Mouse (Mus musculus): ENCODE data around the gene Rbm20.

The Rbm20 gene

DNA sequence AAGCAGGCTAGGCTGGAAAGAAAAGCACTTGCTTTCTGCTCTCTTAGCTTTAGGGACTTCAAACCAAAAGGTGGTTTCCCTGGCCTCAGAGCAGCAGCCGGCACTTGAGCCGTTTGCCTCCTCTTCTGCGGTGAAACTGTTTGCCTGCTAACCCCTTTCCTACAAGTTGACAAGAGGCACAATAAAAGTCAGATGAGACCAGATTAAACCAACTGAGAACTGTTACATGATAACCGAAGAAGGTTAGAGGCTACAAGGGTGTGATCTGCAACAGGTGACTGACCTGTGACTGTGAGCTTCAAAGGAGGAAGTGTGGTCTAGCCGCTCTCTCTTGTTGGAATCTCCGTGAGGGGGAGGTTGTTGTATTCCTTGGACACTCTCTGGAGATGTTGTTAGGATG is 194.4 kb downstream of the Rbm20 start:
- POLR2A ChIA-PET, result interaction anchor here in 1 of 4 experiments (0.9 kb wide), 1 partner anchor 20 kb away, joined by 5 read pairs; the partner anchor contains the start of gene Pdcd4
- CTCF ChIA-PET, result no interaction called here

DNA sequence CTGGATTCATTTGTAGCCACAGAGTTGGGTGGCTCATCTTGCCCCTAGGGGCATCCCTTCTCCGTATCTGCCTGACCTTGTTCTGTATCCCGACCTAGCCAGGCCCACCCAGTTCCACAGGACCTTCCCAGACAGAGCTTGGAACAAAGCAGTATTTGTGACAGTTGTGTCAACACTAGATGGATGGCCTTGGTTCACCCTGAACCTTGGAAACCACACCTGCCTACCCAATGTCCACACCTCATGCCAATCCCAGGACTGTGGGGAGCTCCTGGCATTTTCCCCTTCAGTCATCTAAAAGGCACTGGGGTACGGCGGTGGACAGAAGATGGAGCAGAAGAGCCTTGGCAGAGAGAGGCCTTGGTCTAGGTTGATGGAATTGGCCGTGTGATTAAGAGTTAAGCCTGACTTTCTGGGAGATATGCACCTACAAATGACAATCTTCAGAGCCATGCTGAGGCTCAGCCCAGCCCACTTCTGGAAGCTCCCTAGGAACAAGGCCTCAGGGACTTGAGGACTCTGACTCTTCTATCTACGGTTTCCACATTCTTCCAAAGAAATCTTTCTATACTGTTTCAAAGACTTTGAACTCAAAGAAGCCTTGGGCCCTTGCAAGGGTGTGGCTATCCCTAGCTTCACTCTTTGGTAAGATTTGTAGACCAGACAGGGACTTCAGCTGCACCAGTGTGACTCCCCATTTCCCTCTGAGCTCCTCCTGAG is 196.0 kb downstream of the Rbm20 start:
- ChIA-PET POLR2A (interaction anchor here in 2 of 4 experiments (0.7 to 3.0 kb wide), 4 partner anchors 12 to 30 kb away, joined by 3 to 10 read pairs (median 6); no protein-coding TSS in a partner anchor), CTCF (no interaction called here)

DNA sequence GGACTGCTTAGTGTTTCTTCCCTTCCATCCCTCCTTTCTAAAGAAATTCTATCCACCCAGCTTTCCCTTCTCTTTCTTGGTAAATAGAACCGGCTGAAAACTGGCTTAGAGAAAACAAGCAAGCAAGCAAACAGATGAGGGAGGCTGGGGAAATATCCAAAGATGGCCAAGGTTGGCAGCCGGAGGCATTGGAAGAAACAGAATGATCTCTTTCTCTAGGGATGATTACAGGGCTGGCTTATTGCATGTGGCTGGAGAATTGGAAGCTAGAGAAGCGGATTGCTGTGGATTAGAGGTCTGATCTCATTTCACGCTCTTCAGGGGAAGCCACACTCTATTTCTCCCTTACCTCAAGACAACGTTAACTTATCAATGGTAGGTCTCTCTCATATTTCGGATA is 198.1 kb downstream of the Rbm20 start:
- CTCF ChIA-PET, result no interaction called here
- POLR2A ChIA-PET, result interaction anchor here in 2 of 4 experiments (0.5 to 3.0 kb wide), 2 partner anchors 15 to 275 kb away, joined by 5 to 10 read pairs; no protein-coding TSS in a partner anchor

DNA sequence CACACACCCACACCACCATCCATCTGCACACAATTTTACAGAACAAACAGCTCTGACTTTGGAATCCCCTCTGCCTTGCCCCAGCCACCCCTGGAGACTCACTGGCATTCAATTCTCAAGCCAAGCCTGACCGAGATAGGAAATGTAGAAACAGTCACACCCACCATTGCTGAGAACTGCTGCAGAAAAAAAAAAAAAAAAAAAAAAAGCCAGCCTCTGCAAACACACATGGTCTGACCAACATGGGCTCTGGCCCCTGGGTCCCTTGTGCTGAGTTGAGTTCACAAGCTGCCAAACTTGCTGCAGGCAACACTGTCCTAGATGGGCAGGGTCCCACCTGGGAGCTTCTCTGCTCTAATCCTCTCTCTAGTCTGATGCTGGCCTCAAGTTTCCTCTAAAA is 200.7 kb downstream of the Rbm20 start:
- ChIA-PET POLR2A (interaction anchor here in 3 of 4 experiments (0.7 to 2.1 kb wide), 5 partner anchors 12 to 35 kb away, joined by 3 to 8 read pairs (median 5); no protein-coding TSS in a partner anchor), CTCF (interaction anchor here in 1 of 4 experiments (1.1 kb wide), 1 partner anchor 121 kb away, joined by 3 read pairs; no protein-coding TSS in a partner anchor)

- POLR2A ChIA-PET, result interaction anchor here in 3 of 4 experiments (0.6 to 1.1 kb wide), 3 partner anchors 10 to 344 kb away, joined by 3 to 8 read pairs (median 3); no protein-coding TSS in a partner anchor
- CTCF ChIA-PET, result interaction anchor here in 2 of 4 experiments (0.6 kb wide), 2 partner anchors 22 to 488 kb away, joined by 3 read pairs; no protein-coding TSS in a partner anchor
Observed at GRCm38 (mm10) chr19:53880460-53880859, 203.4 kb downstream of the Rbm20 start.

DNA sequence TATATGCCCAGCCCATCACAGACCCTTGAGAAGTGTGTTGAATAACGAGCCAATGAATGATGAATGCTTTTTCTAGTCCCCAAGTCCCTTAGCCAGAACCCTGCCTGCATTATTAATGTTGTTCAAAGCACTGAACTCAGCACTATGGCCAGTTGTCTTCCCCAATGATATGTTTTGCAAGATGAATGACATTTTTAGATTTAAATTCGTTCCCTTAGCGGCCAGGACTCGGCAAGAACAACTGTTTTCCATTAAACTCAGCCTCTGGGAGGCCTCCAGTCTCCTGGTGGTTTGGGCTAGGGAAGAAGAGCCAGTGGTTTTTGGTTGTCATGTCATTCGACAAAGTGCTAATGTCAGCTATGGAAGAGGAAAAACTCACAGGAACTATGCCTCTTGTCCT is 204.7 kb downstream of the Rbm20 start:
- ChIA-PET CTCF (no interaction called here), POLR2A (interaction anchor here in 1 of 4 experiments (1.2 kb wide), 1 partner anchor 9 kb away, joined by 3 read pairs; no protein-coding TSS in a partner anchor)

GRCm38 (mm10) chr19:53885450-53885849 is 208.3 kb downstream of the Rbm20 start:
- ChIA-PET CTCF (interaction anchor here in 1 of 4 experiments (0.6 to 0.7 kb wide), 2 partner anchors 79 to 576 kb away, joined by 3 read pairs; no protein-coding TSS in a partner anchor), POLR2A (interaction anchor here in 2 of 4 experiments (1.1 to 1.5 kb wide), 3 partner anchors 19 to 77 kb away, joined by 3 to 4 read pairs (median 3); no protein-coding TSS in a partner anchor)

- POLR2A ChIA-PET, result interaction anchor here in 2 of 4 experiments (0.5 to 1.4 kb wide), 3 partner anchors 17 to 68 kb away, joined by 3 to 4 read pairs (median 4); no protein-coding TSS in a partner anchor
- CTCF ChIA-PET, result no interaction called here
Observed at GRCm38 (mm10) chr19:53886576-53887370, 209.7 kb downstream of the Rbm20 start.

GRCm38 (mm10) chr19:53887822-53888221 is 210.7 kb downstream of the Rbm20 start:
- ChIA-PET CTCF (no interaction called here), POLR2A (interaction anchor here in 2 of 4 experiments (0.5 to 1.1 kb wide), 3 partner anchors 15 to 275 kb away, joined by 3 to 5 read pairs (median 4); no protein-coding TSS in a partner anchor)

DNA sequence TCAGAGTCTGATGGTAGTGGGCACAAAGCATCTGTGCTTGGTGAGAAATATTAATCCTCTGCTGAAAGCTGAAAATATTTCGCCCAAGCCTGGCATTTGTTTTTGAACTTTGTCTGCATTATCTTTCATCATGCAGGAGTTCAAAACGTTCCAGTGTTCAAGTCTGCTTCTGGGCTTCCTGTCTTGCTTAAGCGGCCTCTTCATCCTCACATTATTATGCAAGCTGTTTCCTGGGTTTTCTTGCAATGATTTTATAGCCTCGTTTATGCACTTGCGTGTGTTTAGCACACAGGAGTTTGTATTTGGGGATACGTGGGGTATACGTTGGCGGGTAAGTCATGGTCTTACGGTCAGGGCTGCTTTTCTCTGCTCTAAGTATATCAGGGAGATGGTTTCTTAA is 211.2 kb downstream of the Rbm20 start:
- ChIA-PET CTCF (no interaction called here), POLR2A (interaction anchor here in 2 of 4 experiments (0.6 to 4.1 kb wide), 4 partner anchors 15 to 171 kb away, joined by 3 to 104 read pairs (median 38); no protein-coding TSS in a partner anchor)

GRCm38 (mm10) chr19:53889555-53889954 is 212.4 kb downstream of the Rbm20 start:
- ChIA-PET POLR2A (interaction anchor here in 3 of 4 experiments (0.9 to 4.1 kb wide), 15 partner anchors 9 to 229 kb away, joined by 3 to 104 read pairs (median 6); no protein-coding TSS in a partner anchor), CTCF (interaction anchor here in 1 of 4 experiments (1.1 kb wide), 1 partner anchor 1171 kb away, joined by 3 read pairs; no protein-coding TSS in a partner anchor)

GRCm38 (mm10) chr19:53890274-53890673 is 213.2 kb downstream of the Rbm20 start:
- POLR2A ChIA-PET, result interaction anchor here in 3 of 4 experiments (0.7 to 4.1 kb wide), 50 partner anchors 9 to 1336 kb away, joined by 3 to 104 read pairs (median 4); partner anchors contain the start of genes Bbip1 (in 2 of the 3), Shoc2 (in 2 of the 3) and Smc3 (in 1 of the 3)
- CTCF ChIA-PET, result interaction anchor here in 1 of 4 experiments (1.1 kb wide), 1 partner anchor 1171 kb away, joined by 3 read pairs; no protein-coding TSS in a partner anchor

DNA sequence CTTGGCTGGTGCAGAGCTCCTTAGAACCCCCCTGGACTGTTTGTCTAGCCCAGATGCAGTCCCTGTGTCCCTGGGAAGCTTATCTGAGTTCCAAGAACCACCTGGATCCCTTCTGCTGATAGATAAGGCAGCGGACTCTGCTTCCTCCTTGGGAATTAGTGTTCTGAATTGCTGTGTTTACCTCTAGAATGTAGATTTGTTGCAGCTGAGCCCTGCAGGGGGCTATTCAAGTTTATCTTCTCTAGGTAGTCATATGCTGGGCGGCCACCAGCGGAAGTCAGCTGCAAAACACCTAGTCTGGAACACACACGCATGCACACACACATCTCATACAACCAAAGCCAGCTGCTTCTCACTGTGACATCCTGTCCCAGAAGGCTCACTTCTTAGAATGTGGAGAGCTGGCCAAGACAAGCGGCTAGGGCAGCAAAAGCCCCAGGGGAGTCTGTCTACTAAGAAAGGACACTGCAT is 213.7 kb downstream of the Rbm20 start:
- ChIA-PET CTCF (interaction anchor here in 1 of 4 experiments (1.2 kb wide), 1 partner anchor 49 kb away, joined by 3 read pairs; no protein-coding TSS in a partner anchor), POLR2A (interaction anchor here in 3 of 4 experiments (0.6 to 4.1 kb wide), 59 partner anchors 9 to 1335 kb away, joined by 3 to 104 read pairs (median 4); partner anchors contain the start of genes Bbip1 (in 2 of the 3), Shoc2 (in 2 of the 3) and Smc3 (in 1 of the 3))

DNA sequence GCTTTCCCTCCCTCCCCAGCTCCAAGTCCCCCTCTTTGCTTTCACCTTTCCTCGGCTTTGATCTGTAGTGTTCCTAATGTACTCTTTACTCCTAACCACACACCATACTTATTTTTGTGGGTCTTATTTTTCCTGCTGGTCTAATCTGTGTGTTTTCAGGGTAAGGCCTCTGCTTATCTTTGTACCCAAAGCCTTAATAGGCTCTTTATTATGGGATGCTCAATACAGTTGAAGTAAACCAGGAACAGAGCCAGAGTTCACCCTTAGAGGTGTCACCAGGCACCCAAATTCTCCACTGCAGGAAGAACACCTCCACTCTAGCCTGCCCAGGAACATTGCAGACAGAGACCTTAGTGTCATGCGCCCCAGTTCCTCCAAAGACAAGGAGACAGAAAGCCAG is 214.5 kb downstream of the Rbm20 start:
- POLR2A ChIA-PET, result interaction anchor here in 3 of 4 experiments (0.6 to 4.1 kb wide), 38 partner anchors 9 to 1335 kb away, joined by 3 to 104 read pairs (median 5); partner anchors contain the start of genes Bbip1 (in 2 of the 3), Shoc2 (in 2 of the 3) and Smc3 (in 1 of the 3)
- CTCF ChIA-PET, result interaction anchor here in 1 of 4 experiments (1.2 kb wide), 1 partner anchor 50 kb away, joined by 3 read pairs; no protein-coding TSS in a partner anchor

DNA sequence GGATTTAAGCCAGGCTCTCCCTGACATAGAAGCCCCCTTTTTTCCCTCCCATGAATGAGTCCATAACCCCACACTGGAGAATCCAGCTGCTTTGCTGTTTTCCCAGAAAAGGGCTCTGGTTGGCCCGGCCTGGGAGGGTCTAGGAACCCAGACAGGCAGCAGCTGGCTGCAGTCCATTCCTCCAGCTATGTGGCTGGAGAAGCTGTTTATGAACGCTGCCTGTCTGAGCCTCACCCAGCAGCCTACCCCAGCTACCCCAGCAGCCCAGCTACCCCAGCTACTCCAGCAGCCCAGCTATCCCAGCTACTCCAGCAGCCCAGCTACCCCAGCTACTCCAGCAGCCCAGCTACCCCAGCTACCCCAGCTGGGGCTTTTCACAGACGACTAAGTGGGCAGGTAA is 215.0 kb downstream of the Rbm20 start, which contains the start of gene Pdcd4:
Gene Pdcd4, plus strand, starts transcription at position 171 of the 400 bp plus-strand sequence.
- ChIA-PET CTCF (interaction anchor here in 1 of 4 experiments (1.2 kb wide), 1 partner anchor 50 kb away, joined by 3 read pairs; no protein-coding TSS in a partner anchor), POLR2A (interaction anchor here in 3 of 4 experiments (0.8 to 4.1 kb wide), 18 partner anchors 9 to 165 kb away, joined by 3 to 104 read pairs (median 5); partner anchors contain the start of genes Bbip1 (in 2 of the 3) and Shoc2 (in 2 of the 3))

- ChIA-PET CTCF (no interaction called here), POLR2A (interaction anchor here in 3 of 4 experiments (0.7 to 2.6 kb wide), 6 partner anchors 10 to 58 kb away, joined by 3 to 28 read pairs (median 5); no protein-coding TSS in a partner anchor)
Observed at GRCm38 (mm10) chr19:53892838-53893359, 215.8 kb downstream of the Rbm20 start.

GRCm38 (mm10) chr19:53893711-53894171 is 216.6 kb downstream of the Rbm20 start:
- POLR2A ChIA-PET, result interaction anchor here in 3 of 4 experiments (0.6 to 2.6 kb wide), 9 partner anchors 9 to 583 kb away, joined by 3 to 28 read pairs (median 3); partner anchors contain the start of genes Bbip1 (in 1 of the 3), Mxi1 (in 1 of the 3) and Shoc2 (in 1 of the 3)
- CTCF ChIA-PET, result no interaction called here

Data from embryonic stem cell, embryonic (primary cell).